Mouse (Mus musculus): ENCODE measurements around the gene Atg9b.

DNA sequence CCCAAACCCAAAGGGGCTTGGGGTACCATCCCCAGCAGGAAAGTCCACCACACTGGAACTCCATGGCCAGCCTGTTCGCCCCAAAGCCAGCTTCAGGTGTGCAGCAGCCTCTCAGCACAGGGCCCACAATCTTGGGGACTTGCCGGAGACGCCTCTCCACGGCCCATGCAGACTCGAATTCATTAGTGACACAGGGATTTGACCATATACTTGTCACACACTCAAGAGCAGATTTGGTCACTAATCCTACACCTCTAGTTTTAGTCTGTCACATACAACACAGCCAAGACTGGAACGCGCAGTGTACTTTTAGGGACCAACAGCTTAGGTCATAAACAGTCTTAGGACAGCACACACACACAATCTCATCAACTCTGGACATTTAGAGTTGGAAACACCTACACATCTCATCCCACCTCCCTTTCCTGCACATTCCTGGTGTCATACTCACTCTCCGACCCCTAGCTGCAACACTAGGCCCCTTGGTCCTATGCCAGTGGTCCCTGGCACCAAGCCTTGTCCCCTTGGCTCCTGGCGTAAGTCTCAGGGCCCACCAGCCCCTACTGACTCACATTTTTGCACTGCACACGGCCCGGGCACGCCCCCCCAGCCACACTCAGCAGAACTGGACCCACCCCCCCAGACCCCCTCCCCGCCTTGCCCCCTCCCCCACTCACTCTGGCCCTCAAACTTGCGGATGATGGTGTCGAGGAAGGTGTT is 41.3 kb downstream of the Atg9b start:
- TF ChIP-seq FLI1 (IDR thresholded peaks at IDR 0.05; ENCODE audit: low read length) (no peak), GATA1 (IDR thresholded peaks at IDR 0.05; ENCODE audit: borderline replicate concordance, low read length) (no peak)
